Mouse (Mus musculus): ENCODE data around the gene Tmem160. TPM values are rescaled to one million over a fixed set of nuclear protein-coding genes. Genes with fewer than 3 reads are reported as not detected.

Gene Tmem160
- polyA plus RNA-seq (2015; fragmentation: Nextera tagmentation; extraction: Ambion mirVana): 73.6 and 80.2 TPM in 2 replicates

GRCm38 (mm10) chr7:16452587-16453073 lies at the start of gene Tmem160:
Gene Tmem160 (plus strand): TSS chr7:16452779.

GRCm38 (mm10) chr7:16477628-16478027 lies 25.0 kb downstream of the Tmem160 start, which contains the start of gene Npas1:
Gene Npas1 (minus strand): TSS chr7:16477728.

Other genes starting within 250 kb of the Tmem160 start
- 6.7 and 7.1 TPM in 2 replicates for gene Dhx34, start 230.7 kb upstream of the Tmem160 start, polyA plus RNA-seq (2015; fragmentation: Nextera tagmentation; extraction: Ambion mirVana)
- 2.7 and 3.5 TPM in 2 replicates for gene C5ar2, start 208.6 kb upstream of the Tmem160 start, polyA plus RNA-seq (2015; fragmentation: Nextera tagmentation; extraction: Ambion mirVana)
- 20.1 and 24.7 TPM in 2 replicates for gene C5ar1, start 193.2 kb upstream of the Tmem160 start, polyA plus RNA-seq (2015; fragmentation: Nextera tagmentation; extraction: Ambion mirVana)
- gene Inafm1, start 179.2 kb upstream of the Tmem160 start, polyA plus RNA-seq (2015; fragmentation: Nextera tagmentation; extraction: Ambion mirVana): 11.7 and 14.5 TPM in 2 replicates
- gene Ccdc9, start 166.0 kb upstream of the Tmem160 start, polyA plus RNA-seq (2015; fragmentation: Nextera tagmentation; extraction: Ambion mirVana): 13.9 and 17.8 TPM in 2 replicates
- gene Bbc3, start 144.4 kb upstream of the Tmem160 start, polyA plus RNA-seq (2015; fragmentation: Nextera tagmentation; extraction: Ambion mirVana): 6.1 and 6.2 TPM in 2 replicates
- 120 TPM in 2 replicates for gene Sae1, start 65.0 kb upstream of the Tmem160 start, polyA plus RNA-seq (2015; fragmentation: Nextera tagmentation; extraction: Ambion mirVana)
- 12.4 and 12.7 TPM in 2 replicates for gene Zc3h4, start 51.9 kb upstream of the Tmem160 start, polyA plus RNA-seq (2015; fragmentation: Nextera tagmentation; extraction: Ambion mirVana)
- 0.12 and 0.18 TPM in 2 replicates for gene Npas1, start 24.9 kb downstream of the Tmem160 start, polyA plus RNA-seq (2015; fragmentation: Nextera tagmentation; extraction: Ambion mirVana)
- 2.2 and 2.7 TPM in 2 replicates for gene Arhgap35, start 162.2 kb downstream of the Tmem160 start, polyA plus RNA-seq (2015; fragmentation: Nextera tagmentation; extraction: Ambion mirVana)
- not detected in 2 replicates for gene Ceacam15, start 222.9 kb downstream of the Tmem160 start, polyA plus RNA-seq (2015; fragmentation: Nextera tagmentation; extraction: Ambion mirVana)

Data from spleen, postnatal 0 days (tissue).